ENCODE assay signal across 20 mouse cellular contexts in the genomic region with DNA sequence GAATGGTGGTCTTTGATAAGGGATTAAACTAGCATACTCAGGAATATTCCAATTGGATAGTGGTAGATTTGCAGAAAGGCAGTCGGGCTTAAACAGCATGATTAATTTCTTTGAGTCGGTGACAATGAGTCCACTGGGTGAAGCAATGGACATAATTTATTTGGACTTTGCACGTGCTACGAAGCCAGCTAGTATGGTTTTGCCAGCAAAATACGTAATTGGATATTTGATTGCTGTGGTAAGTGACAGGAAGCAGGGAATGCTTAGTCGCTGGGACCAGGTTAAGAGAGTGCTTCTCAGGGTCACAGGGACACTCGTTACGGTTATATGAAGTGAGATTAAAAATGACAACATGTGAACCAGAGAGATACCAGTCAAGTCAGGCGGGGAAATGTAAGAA.
DNase-seq lines count a peak whose midpoint lies in the region; ATAC-seq and TF ChIP-seq lines count a peak whose summit lies in the region.
"Had no signal": no experiment of that assay in that cellular context is flagged by ENCODE, and none has a peak within 500 bp of the region (broad histone marks: within the 10 kb centered on the region; RNA-seq: fewer than 3 reads in every experiment).

No protein-coding gene starts in this region.

- H3K4me1 ChIP-seq in midbrain, embryonic 10.5 days = peaks cover 54% of the 10 kb centered on the region
- peaks cover 5% of the 10 kb centered on the region; the same call in 1 of the 2 replicates for H3K4me1 ChIP-seq in midbrain, postnatal 0 days (ENCODE audit: insufficient read depth, low read length)
- peaks cover 39% of the 10 kb centered on the region for H3K4me1 ChIP-seq in forebrain, embryonic 15.5 days
- H3K4me1 ChIP-seq in midbrain, embryonic 12.5 days = peaks cover 44% of the 10 kb centered on the region

- H3K27ac ChIP-seq in midbrain, embryonic 10.5 days (replicated peaks) = peak overlapping the region; percentile 85
- H3K27ac ChIP-seq in midbrain, postnatal 0 days (ENCODE audit: low read depth, low read length) = no peak overlapping the region
- H3K27ac ChIP-seq in forebrain, embryonic 15.5 days (replicated peaks) = peak overlapping the region; percentile 74
- H3K27ac ChIP-seq in midbrain, embryonic 12.5 days (replicated peaks) = peak overlapping the region; percentile 94
- H3K27ac ChIP-seq: embryonic facial prominence, embryonic 12.5 days; heart, adult 2 months; intestine, embryonic 15.5 days; liver, embryonic 13.5 days had no signal

- no peaks in the 10 kb centered on the region for H3K27me3 ChIP-seq in midbrain, embryonic 10.5 days (ENCODE audit: low read depth, poor library complexity, severe bottlenecking)
- H3K27me3 ChIP-seq in midbrain, postnatal 0 days (ENCODE audit: insufficient read depth, low read length) = no peaks in the 10 kb centered on the region
- no peaks in the 10 kb centered on the region for H3K27me3 ChIP-seq in forebrain, embryonic 15.5 days
- no peaks in the 10 kb centered on the region for H3K27me3 ChIP-seq in midbrain, embryonic 12.5 days
- H3K27me3 ChIP-seq: embryonic facial prominence, embryonic 12.5 days; intestine, embryonic 15.5 days; liver, embryonic 13.5 days had no signal

- DNase-seq in midbrain, embryonic 10.5 days (ENCODE audit: low spot score) = no peak
- no peak for DNase-seq in midbrain, postnatal 0 days (ENCODE audit: low spot score)
- DNase-seq in adipocyte (ENCODE audit: low spot score) = no peak
- no peak for DNase-seq in thymus, postnatal 4 days
- DNase-seq: adrenal gland, adult 8-10 months; cerebellum, adult 9-11 months; gastrocnemius, postnatal 10 days; heart, adult 2 months; heart, postnatal 36 days; liver, embryonic 13.5 days; lung, embryonic 14.5 days; lung, postnatal 36 days; right cerebral cortex, postnatal 14 days; thymus, adult 2 months had no signal

- no peak for ATAC-seq in midbrain, postnatal 0 days (ENCODE audit: low FRiP score)
- ATAC-seq in forebrain, embryonic 15.5 days (replicated peaks) = no peak
- no peak for ATAC-seq in midbrain, embryonic 12.5 days (ENCODE audit: low FRiP score, low read depth)
- ATAC-seq in granulocyte monocyte progenitor cell, adult 5-6 weeks (replicated peaks; ENCODE audit: poor library complexity, severe bottlenecking) = no peak
- ATAC-seq: intestine, embryonic 15.5 days had no signal

- 90% methylated on average over 9 of the region's 9 CpGs for WGBS in midbrain, embryonic 10.5 days
- 51% methylated on average over 9 of the region's 9 CpGs for WGBS in midbrain, postnatal 0 days
- 62% methylated on average over 9 of the region's 9 CpGs for WGBS in forebrain, embryonic 15.5 days
- 64% methylated on average over 9 of the region's 9 CpGs for WGBS in midbrain, embryonic 12.5 days

- no peaks in the 10 kb centered on the region; the same call in 1 of the 2 replicates for H3K9me3 ChIP-seq in midbrain, embryonic 10.5 days (replicated peaks)
- H3K9me3 ChIP-seq in midbrain, postnatal 0 days (ENCODE audit: low read length) = no peaks in the 10 kb centered on the region
- no peaks in the 10 kb centered on the region for H3K9me3 ChIP-seq in forebrain, embryonic 15.5 days
- no peaks in the 10 kb centered on the region for H3K9me3 ChIP-seq in midbrain, embryonic 12.5 days
- H3K9me3 ChIP-seq: embryonic facial prominence, embryonic 12.5 days; intestine, embryonic 15.5 days; liver, embryonic 13.5 days had no signal

- TF ChIP-seq CTCF in midbrain, postnatal 0 days (IDR thresholded peaks at IDR 0.05) = no peak

- H3K4me3 ChIP-seq in midbrain, embryonic 10.5 days = no peak overlapping the region
- no peak overlapping the region for H3K4me3 ChIP-seq in midbrain, postnatal 0 days (ENCODE audit: low read depth, low read length)
- no peak overlapping the region for H3K4me3 ChIP-seq in forebrain, embryonic 15.5 days
- H3K4me3 ChIP-seq in midbrain, embryonic 12.5 days = no peak overlapping the region
- H3K4me3 ChIP-seq: embryonic facial prominence, embryonic 12.5 days; erythroblast, embryonic 14.5 days; heart, adult 2 months; intestine, embryonic 15.5 days; liver, embryonic 13.5 days had no signal

- no peak overlapping the region for H3K9ac ChIP-seq in midbrain, postnatal 0 days (replicated peaks; ENCODE audit: low read length, poor library complexity, severe bottlenecking)
- H3K9ac ChIP-seq in forebrain, embryonic 15.5 days (replicated peaks) = no peak overlapping the region
- no peak overlapping the region for H3K9ac ChIP-seq in midbrain, embryonic 12.5 days (replicated peaks)
- H3K9ac ChIP-seq: embryonic facial prominence, embryonic 12.5 days; intestine, embryonic 15.5 days; liver, embryonic 13.5 days; lung, embryonic 14.5 days had no signal

- H3K4me2 ChIP-seq in midbrain, postnatal 0 days (ENCODE audit: low read depth, low read length, poor library complexity, severe bottlenecking) = no peak overlapping the region
- no peak overlapping the region for H3K4me2 ChIP-seq in forebrain, embryonic 15.5 days (replicated peaks)
- H3K4me2 ChIP-seq in midbrain, embryonic 12.5 days (replicated peaks) = no peak overlapping the region
- H3K4me2 ChIP-seq: embryonic facial prominence, embryonic 12.5 days; intestine, embryonic 15.5 days; liver, embryonic 13.5 days; lung, embryonic 14.5 days had no signal

- H3K36me3 ChIP-seq in midbrain, embryonic 10.5 days = peaks cover 56% of the 10 kb centered on the region
- H3K36me3 ChIP-seq in midbrain, postnatal 0 days (ENCODE audit: insufficient read depth, low read length) = peaks cover 17% of the 10 kb centered on the region; the same call in 1 of the 2 replicates
- peaks cover 12% of the 10 kb centered on the region; the same call in 1 of the 2 replicates for H3K36me3 ChIP-seq in forebrain, embryonic 15.5 days
- peaks cover 9% of the 10 kb centered on the region for H3K36me3 ChIP-seq in midbrain, embryonic 12.5 days
